Mouse (Mus musculus) heart, postnatal 0 days (tissue): Measurements from ENCODE around the gene 1700003H04Rik.

Experiments
- CTCF ChIP-seq: IDR thresholded peaks from 2 replicates; pipeline ENCODE4 v1.5.1; 2016; ENCODE audit warnings: antibody characterized with exemption, control low read depth, low read depth
- EP300 ChIP-seq: IDR thresholded peaks from 2 replicates; pipeline ENCODE4 v1.6.1; 2016; ENCODE audit warnings: antibody characterized with exemption, low read depth

- TF ChIP-seq CTCF (no peak), EP300 (no peak)
Measured at GRCm38 (mm10) chr3:124597789-124598188, 16.9 kb upstream of the 1700003H04Rik start.
